Mouse (Mus musculus) lung, embryonic 14.5 days (tissue): ENCODE measurements around the gene Efna2. TPM values are rescaled to one million over a fixed set of nuclear protein-coding genes. Genes with fewer than 3 reads are reported as not detected.

ENCODE experiments used
- ATAC-seq: fragments of 200-750 bp; cut with Nextera tagmentation; 2 replicates; pipeline ENCODE4 v1.8.0; 2017; ENCODE audit warnings: mild to moderate bottlenecking, moderate TSS enrichment, moderate library complexity; ENCODE audit not compliant: insufficient read depth
- DNase-seq: peaks from one replicate; pipeline ENCODE4 v3.0.0-alpha.2; 2015
- H3K27ac ChIP-seq: fragments of 300-500 bp; sonication (generic); 2 replicates; pipeline ENCODE4 v1.5.1; 2014; ENCODE audit warnings: low read depth, mild to moderate bottlenecking, moderate library complexity
- H3K27me3 ChIP-seq: fragments of 300-500 bp; sonication (generic); 2 replicates; pipeline ENCODE4 v1.6.1; 2014; ENCODE audit warnings: low read length, control low read depth; ENCODE audit not compliant: insufficient read depth
- H3K36me3 ChIP-seq: fragments of 300-500 bp; sonication (generic); 2 replicates; pipeline ENCODE4 v1.6.1; 2014; ENCODE audit warnings: control low read depth; ENCODE audit not compliant: insufficient read depth
- H3K4me1 ChIP-seq: fragments of 300-500 bp; sonication (generic); 2 replicates; pipeline ENCODE4 v1.6.1; 2014; ENCODE audit warnings: antibody characterized with exemption, control low read depth; ENCODE audit not compliant: insufficient read depth
- H3K4me2 ChIP-seq: fragments of 300-500 bp; sonication (generic); 2 replicates; pipeline ENCODE4 v1.6.1; 2014; ENCODE audit warnings: mild to moderate bottlenecking
- H3K4me3 ChIP-seq: fragments of 300-500 bp; sonication (generic); 2 replicates; pipeline ENCODE4 v1.5.1; 2014; ENCODE audit warnings: low read depth, low read length
- H3K9ac ChIP-seq: fragments of 300-500 bp; sonication (generic); 2 replicates; pipeline ENCODE4 v1.6.1; 2014
- H3K9me3 ChIP-seq: fragments of 300-500 bp; sonication (generic); 2 replicates; pipeline ENCODE4 v1.6.1; 2016; ENCODE audit warnings: low read depth, low read length, control low read depth
- CTCF ChIP-seq: IDR thresholded peaks from 2 replicates; pipeline ENCODE4 v1.5.1; 2016; ENCODE audit warnings: antibody characterized with exemption, low read depth
- WGBS: fragments of 180-500 bp; shearing (Covaris S2); extraction: QIAGEN DNeasy Blood & Tissue Kit; methylation state at CpG from one replicate; pipeline ENCODE4 v1.1.7; 2014; 5-methylcytosine and 5-hydroxymethylcytosine counted together
- polyA plus RNA-seq: library from polyadenylated mRNA; unstranded; fragments of >200 nt; fragmentation: Nextera tagmentation; extraction: Ambion mirVana; gene quantifications from 2 replicates; pipeline ENCODE4 v1.2.1, GENCODE M21; 2014

Gene Efna2
- polyA plus RNA-seq, 1 experiment from 2014 or later, result 22.7 TPM

DNA sequence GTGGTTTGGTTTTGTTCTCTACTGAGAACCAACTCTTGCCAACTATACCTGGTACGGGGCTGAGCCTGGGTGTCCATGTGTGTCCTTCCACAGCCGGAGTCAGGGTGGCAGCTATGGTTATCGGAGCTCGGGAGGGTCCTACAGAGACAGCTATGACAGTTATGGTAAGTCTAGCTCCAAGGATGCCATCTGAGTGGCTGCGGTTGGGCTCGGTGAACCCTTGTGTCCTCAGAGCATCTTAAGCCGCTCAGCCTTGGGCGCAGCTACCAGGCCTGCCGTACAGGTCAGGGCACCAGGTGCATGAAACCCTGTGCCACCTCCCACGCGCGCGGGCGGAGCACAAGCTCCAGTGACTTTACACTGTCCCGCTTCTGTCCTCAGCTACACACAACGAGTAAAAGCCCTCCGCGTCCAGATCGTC, 8.7 kb upstream of the Efna2 start:
- no peak for TF ChIP-seq CTCF
- H3K4me3 ChIP-seq, result no peak overlapping the region
- peaks cover 14% of the 10 kb centered on the region for H3K4me1 ChIP-seq
- ATAC-seq (no peak), DNase-seq (no peak)
- H3K27ac ChIP-seq, result no peak overlapping the region
- no peak overlapping the region for H3K9ac ChIP-seq
- no peak overlapping the region for H3K4me2 ChIP-seq
- H3K36me3 ChIP-seq, result peaks cover 35% of the 10 kb centered on the region
- no peaks in the 10 kb centered on the region for H3K27me3 ChIP-seq
- 93% methylated on average over 19 of the region's 19 CpGs for WGBS
- no peaks in the 10 kb centered on the region for H3K9me3 ChIP-seq

DNA sequence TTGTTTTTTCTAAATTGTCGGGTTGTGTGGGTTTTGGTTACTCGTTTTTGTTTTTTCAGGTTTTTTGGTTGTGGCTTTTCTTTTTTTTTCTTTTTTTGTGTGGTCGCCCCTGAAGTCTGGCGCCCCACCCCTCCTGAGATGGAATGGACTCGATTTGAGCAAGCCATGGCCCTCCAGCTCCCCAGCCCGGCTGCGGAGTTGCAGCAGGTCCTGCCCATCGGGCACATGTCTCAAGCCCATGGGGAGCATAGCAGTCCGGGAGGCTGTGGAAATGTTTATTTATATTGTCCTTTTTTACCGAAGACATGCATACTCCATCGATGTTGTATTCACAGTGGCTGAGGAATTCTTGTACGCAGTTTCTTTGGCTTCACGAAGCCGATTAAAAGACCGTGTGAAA, 8.0 kb upstream of the Efna2 start:
- Histone ChIP-seq H3K9me3 (no peaks in the 10 kb centered on the region), H3K4me1 (peaks cover 10% of the 10 kb centered on the region; the same call in 1 of the 2 replicates), H3K4me3 (no peak overlapping the region), H3K27ac (no peak overlapping the region), H3K36me3 (peaks cover 35% of the 10 kb centered on the region), H3K4me2 (no peak overlapping the region), H3K27me3 (no peaks in the 10 kb centered on the region), H3K9ac (no peak overlapping the region)
- WGBS, result 77% methylated on average over 15 of the region's 15 CpGs
- TF ChIP-seq CTCF, result no peak
- no peak for DNase-seq
- no peak for ATAC-seq

DNA sequence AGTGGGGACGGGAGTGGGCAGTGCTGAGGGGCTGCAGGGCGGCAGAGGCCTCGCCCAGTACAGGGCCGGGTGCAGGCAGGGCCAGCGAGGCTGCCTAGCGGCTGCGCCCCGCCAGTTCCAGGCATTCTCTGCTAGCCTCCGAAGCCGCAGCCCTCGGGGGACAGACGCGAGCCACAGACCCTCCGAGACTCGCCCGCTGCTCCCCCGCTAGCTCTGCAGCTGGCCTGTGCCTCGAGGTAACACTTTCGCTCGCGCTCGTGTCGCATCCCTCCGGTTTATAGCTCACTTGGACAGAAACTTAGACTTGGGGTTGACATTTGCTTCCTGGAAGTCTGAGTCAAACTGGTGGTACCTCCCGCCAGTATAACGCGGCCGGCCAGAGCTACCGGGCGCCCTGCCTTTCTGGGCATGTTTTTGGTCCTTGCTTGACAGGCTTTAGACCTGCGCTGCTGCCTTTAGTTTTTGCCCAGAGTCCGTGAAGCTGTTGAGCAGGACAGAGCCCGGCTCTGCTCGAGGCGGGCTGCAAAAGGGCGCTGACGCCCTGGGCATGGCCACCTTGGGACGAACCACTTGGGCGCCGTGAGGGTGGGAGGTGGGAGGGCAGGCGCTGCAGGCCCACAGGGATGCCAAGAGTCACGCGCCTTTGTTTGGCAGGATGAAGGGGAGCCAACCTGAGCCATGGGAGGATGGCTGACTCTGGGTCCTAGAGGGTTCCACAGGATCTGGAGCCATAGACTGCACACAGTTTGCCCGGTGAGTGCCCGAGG, 7.3 kb upstream of the Efna2 start:
- peak overlapping the region; percentile 62; the same call in 1 of the 2 replicates for H3K9ac ChIP-seq
- no peak for TF ChIP-seq CTCF
- peak overlapping the region; percentile 84 for H3K27ac ChIP-seq
- H3K4me3 ChIP-seq, result peak overlapping the region; percentile 50
- no peaks in the 10 kb centered on the region for H3K27me3 ChIP-seq
- peak overlapping the region; percentile 67 for H3K4me2 ChIP-seq
- DNase-seq (no peak), ATAC-seq (no peak)
- no peaks in the 10 kb centered on the region for H3K9me3 ChIP-seq
- peaks cover 35% of the 10 kb centered on the region for H3K36me3 ChIP-seq
- 85% methylated on average over 45 of the region's 45 CpGs for WGBS
- H3K4me1 ChIP-seq, result peaks cover 6% of the 10 kb centered on the region; the same call in 1 of the 2 replicates

DNA sequence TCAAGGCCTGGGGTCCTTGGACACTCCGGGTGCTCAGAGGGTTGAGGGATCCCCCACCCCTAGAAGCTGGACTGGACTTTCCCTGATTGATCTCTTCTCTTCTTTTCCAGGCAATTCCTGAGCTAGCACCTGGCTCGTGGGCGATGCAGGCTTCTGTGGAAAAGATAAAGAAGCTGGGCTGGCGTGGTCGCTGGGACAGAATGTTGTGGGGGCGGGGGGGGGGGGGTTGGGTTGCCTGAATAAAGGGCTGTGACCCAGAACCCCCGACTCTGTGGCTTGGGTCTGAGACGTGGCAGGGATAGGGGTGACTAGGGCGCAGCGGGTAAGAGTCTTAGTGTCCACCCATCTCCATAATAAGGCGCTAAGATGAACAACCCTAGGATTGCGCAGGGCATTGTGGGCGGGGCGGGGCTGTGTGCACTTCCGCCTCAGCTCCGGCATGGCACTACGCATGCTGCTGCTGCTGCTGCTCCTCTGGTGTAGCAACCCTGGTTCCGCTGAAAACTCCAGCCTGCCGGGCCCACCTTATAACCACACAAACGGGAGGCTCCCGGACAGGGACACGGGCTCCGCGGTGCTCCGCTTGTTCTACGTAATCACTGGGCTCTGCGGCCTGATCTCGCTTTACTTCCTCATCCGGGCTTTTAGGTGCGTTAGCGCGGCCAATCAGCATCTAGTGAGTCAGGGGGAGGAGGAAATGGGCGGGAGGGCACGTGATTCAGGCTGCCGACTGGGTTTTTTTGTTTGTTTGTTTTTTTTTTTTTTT, 6.6 kb upstream of the Efna2 start, which contains the start of gene 1600002K03Rik:
TSS of gene 1600002K03Rik (plus strand) at position 418 of the 766 bp plus-strand sequence.
- peak within 1 kb of the TSS; percentile 67 for H3K4me2 ChIP-seq
- peak within 1 kb of the TSS; percentile 62 for H3K9ac ChIP-seq
- H3K4me3 ChIP-seq, result peak within 1 kb of the TSS; percentile 50
- DNase-seq (peak; percentile 95), ATAC-seq (peak; percentile 75)
- H3K4me1 ChIP-seq, result peaks cover 5% of the 10 kb centered on the region; the same call in 1 of the 2 replicates
- no peak for TF ChIP-seq CTCF
- no peaks in the 10 kb centered on the region for H3K9me3 ChIP-seq
- WGBS, result 7% methylated on average over 35 of the region's 35 CpGs
- H3K27me3 ChIP-seq, result no peaks in the 10 kb centered on the region
- peaks cover 35% of the 10 kb centered on the region for H3K36me3 ChIP-seq
- peak within 1 kb of the TSS; percentile 84 for H3K27ac ChIP-seq

DNA sequence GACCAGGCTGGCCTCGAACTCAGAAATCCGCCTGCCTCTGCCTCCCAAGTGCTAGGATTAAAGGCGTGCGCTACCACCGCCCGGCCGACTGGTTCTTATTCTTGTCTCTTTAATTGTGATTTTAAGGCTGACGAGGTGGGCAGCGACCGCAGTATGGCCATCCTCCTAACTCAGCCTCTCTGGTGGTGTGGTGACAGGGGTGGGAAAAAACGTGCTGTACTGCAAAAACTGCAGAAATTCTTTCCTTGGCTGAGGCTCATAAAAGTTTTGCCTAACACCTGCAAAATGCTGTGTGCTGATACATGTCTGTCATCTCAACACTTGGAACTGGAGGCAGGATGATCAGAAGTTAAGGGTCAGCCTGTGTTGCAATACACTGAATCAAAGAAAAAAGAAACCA, 5.9 kb upstream of the Efna2 start:
- Histone ChIP-seq H3K27ac (no peak overlapping the region), H3K4me3 (peak overlapping the region; percentile 50), H3K4me1 (peaks cover 5% of the 10 kb centered on the region; the same call in 1 of the 2 replicates), H3K27me3 (no peaks in the 10 kb centered on the region), H3K9me3 (no peaks in the 10 kb centered on the region), H3K4me2 (peak overlapping the region; percentile 67), H3K36me3 (peaks cover 35% of the 10 kb centered on the region), H3K9ac (peak overlapping the region; percentile 62)
- ATAC-seq (no peak), DNase-seq (no peak)
- TF ChIP-seq CTCF, result no peak
- 12% methylated on average over 10 of the region's 11 CpGs for WGBS

DNA sequence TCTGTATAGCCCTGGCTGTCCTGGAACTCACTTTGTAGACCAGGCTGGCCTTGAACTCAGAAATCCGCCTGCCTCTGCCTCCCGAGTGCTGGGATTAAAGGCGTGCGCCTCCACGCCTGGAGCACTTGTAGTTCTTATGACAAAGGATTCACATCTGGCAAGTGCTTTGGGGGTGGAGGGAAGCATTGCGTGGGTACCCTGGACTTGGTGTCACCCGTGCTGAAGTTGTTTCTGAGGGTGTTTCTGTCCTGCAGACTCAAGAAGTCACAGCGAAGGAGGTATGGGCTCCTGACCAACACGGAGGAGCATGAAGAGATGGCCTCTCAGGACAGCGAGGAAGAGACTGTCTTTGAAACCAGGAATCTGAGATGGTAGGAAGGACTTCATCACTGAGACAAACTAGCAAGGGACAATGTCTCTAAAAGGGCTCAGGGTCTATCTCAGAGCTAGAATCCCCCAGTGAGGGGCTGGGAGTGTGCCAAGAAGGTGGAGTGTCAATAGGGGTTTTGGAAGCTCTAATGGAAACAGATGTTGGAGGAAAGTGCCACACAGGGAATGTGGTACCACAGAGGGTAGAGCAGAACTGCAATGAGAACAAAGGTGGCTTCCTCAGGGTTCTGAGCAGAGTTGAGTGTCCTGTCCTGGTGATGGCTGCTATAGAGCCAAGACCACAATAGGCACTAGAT, 5.2 kb upstream of the Efna2 start:
- no peak for DNase-seq
- no peaks in the 10 kb centered on the region for H3K27me3 ChIP-seq
- no peak overlapping the region for H3K4me2 ChIP-seq
- no peaks in the 10 kb centered on the region for H3K4me1 ChIP-seq
- no peak for ATAC-seq
- H3K9me3 ChIP-seq, result no peaks in the 10 kb centered on the region
- no peak overlapping the region for H3K9ac ChIP-seq
- no peak overlapping the region for H3K4me3 ChIP-seq
- H3K36me3 ChIP-seq, result peaks cover 35% of the 10 kb centered on the region
- H3K27ac ChIP-seq, result no peak overlapping the region
- 84% methylated on average over 10 of the region's 10 CpGs for WGBS
- no peak for TF ChIP-seq CTCF
